Mouse (Mus musculus): ENCODE measurements at regions not wholly inside any gene's neighbourhood (a gene's known extent, or its start where the extent isn't known, plus 50 kb on each side); places are given as distances from the start of the nearest gene placed in this dataset.
"Not testable (repeated sequence)": the region's sequence is repeated elsewhere in the genome, so short reads cannot be mapped to it uniquely, and the experiment has no call there.

DNA sequence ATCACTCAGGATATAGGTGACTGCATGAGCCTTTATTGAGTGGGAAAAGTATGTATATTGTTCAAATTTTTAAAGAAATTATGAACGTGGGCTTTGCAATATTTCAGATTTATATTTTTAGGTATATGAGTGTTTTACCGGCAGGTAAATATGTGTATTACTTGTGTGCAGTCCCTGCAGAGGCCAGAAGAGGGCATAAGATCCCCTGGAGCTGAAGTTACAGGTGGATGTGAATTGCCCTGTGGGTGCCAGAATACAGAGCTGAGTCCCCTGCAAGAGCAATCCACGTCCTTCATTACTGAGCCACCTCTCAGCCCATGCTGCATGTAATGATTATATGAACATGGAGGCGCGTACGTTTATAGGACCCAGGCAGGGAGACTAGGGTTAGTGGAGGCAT is 174.8 kb downstream of the Katnal1 start:
- Histone ChIP-seq H3K4me3 (ENCODE audit: low read depth, low read length) (no peak overlapping the region), H3K4me1 (ENCODE audit: control insufficient read depth, insufficient read depth, low read length) (no peaks in the 10 kb centered on the region), H3K9ac (ENCODE audit: low read depth, low read length) (no peak overlapping the region), H3K4me2 (no peak overlapping the region), H3K27ac (ENCODE audit: low read depth, low read length) (no peak overlapping the region), H3K27me3 (ENCODE audit: control insufficient read depth, insufficient read depth, low read length) (no peaks in the 10 kb centered on the region), H3K36me3 (ENCODE audit: control insufficient read depth, insufficient read depth, low read length) (no peaks in the 10 kb centered on the region), H3K9me3 (replicated peaks; ENCODE audit: control insufficient read depth, low read length) (no peaks in the 10 kb centered on the region)
- WGBS (ENCODE audit: insufficient replicate concordance), result 92% methylated on average over 6 of the region's 6 CpGs
- no peak for ATAC-seq (replicated peaks; ENCODE audit: insufficient number of reproducible peaks, low FRiP score, low TSS enrichment)

GRCm38 (mm10) chr5:148753457-148753856 is 175.7 kb downstream of the Katnal1 start:
- H3K4me1 ChIP-seq (ENCODE audit: control insufficient read depth, insufficient read depth, low read length), result no peaks in the 10 kb centered on the region
- 74% methylated on average over 4 of the region's 4 CpGs for WGBS (ENCODE audit: insufficient replicate concordance)
- H3K36me3 ChIP-seq (ENCODE audit: control insufficient read depth, insufficient read depth, low read length), result no peaks in the 10 kb centered on the region
- no peak overlapping the region for H3K4me3 ChIP-seq (ENCODE audit: low read depth, low read length)
- H3K9me3 ChIP-seq (replicated peaks; ENCODE audit: control insufficient read depth, low read length), result no peaks in the 10 kb centered on the region
- H3K9ac ChIP-seq (ENCODE audit: low read depth, low read length), result no peak overlapping the region
- H3K27me3 ChIP-seq (ENCODE audit: control insufficient read depth, insufficient read depth, low read length), result no peaks in the 10 kb centered on the region
- no peak for ATAC-seq (replicated peaks; ENCODE audit: insufficient number of reproducible peaks, low FRiP score, low TSS enrichment)
- H3K27ac ChIP-seq (ENCODE audit: low read depth, low read length), result no peak overlapping the region
- no peak overlapping the region for H3K4me2 ChIP-seq

DNA sequence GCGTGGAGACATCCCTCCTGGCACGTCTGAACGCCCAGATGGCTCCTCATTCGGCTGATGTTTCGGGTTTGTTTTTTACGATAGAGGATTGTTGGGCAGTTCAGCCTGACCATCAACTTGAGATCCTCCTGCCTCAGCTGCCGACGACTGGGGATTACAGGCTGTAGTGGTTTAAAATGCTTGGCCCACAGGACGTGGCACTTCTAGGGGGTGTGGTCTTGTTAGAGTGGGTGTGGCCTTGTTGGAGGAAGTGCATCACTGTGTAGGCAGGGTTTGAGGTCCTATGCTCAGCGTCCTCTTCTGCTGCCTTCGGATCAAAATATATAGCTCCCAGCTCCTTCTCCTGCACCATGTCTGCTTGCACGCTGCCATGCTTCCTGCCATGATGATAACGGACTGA is 177.1 kb downstream of the Katnal1 start:
- no peak overlapping the region for H3K9ac ChIP-seq (ENCODE audit: low read depth, low read length)
- H3K36me3 ChIP-seq (ENCODE audit: control insufficient read depth, insufficient read depth, low read length), result no peaks in the 10 kb centered on the region
- H3K4me3 ChIP-seq (ENCODE audit: low read depth, low read length), result no peak overlapping the region
- no peaks in the 10 kb centered on the region for H3K4me1 ChIP-seq (ENCODE audit: control insufficient read depth, insufficient read depth, low read length)
- H3K4me2 ChIP-seq, result no peak overlapping the region
- H3K27ac ChIP-seq (ENCODE audit: low read depth, low read length), result no peak overlapping the region
- H3K27me3 ChIP-seq (ENCODE audit: control insufficient read depth, insufficient read depth, low read length), result no peaks in the 10 kb centered on the region
- no peaks in the 10 kb centered on the region for H3K9me3 ChIP-seq (replicated peaks; ENCODE audit: control insufficient read depth, low read length)
- no peak for ATAC-seq (replicated peaks; ENCODE audit: insufficient number of reproducible peaks, low FRiP score, low TSS enrichment)
- WGBS (ENCODE audit: insufficient replicate concordance), result 88% methylated on average over 13 of the region's 13 CpGs

- Histone ChIP-seq H3K4me2 (no peak overlapping the region), H3K36me3 (ENCODE audit: control insufficient read depth, insufficient read depth, low read length) (no peaks in the 10 kb centered on the region), H3K27ac (ENCODE audit: low read depth, low read length) (no peak overlapping the region), H3K27me3 (ENCODE audit: control insufficient read depth, insufficient read depth, low read length) (no peaks in the 10 kb centered on the region), H3K4me3 (ENCODE audit: low read depth, low read length) (no peak overlapping the region), H3K9me3 (replicated peaks; ENCODE audit: control insufficient read depth, low read length) (no peaks in the 10 kb centered on the region), H3K4me1 (ENCODE audit: control insufficient read depth, insufficient read depth, low read length) (no peaks in the 10 kb centered on the region), H3K9ac (ENCODE audit: low read depth, low read length) (no peak overlapping the region)
- no peak for ATAC-seq (replicated peaks; ENCODE audit: insufficient number of reproducible peaks, low FRiP score, low TSS enrichment)
- WGBS (ENCODE audit: insufficient replicate concordance), result 82% methylated on average over 16 of the region's 16 CpGs
These were observed 179.0 kb downstream of the Katnal1 start for GRCm38 (mm10) chr5:148750002-148750734.

DNA sequence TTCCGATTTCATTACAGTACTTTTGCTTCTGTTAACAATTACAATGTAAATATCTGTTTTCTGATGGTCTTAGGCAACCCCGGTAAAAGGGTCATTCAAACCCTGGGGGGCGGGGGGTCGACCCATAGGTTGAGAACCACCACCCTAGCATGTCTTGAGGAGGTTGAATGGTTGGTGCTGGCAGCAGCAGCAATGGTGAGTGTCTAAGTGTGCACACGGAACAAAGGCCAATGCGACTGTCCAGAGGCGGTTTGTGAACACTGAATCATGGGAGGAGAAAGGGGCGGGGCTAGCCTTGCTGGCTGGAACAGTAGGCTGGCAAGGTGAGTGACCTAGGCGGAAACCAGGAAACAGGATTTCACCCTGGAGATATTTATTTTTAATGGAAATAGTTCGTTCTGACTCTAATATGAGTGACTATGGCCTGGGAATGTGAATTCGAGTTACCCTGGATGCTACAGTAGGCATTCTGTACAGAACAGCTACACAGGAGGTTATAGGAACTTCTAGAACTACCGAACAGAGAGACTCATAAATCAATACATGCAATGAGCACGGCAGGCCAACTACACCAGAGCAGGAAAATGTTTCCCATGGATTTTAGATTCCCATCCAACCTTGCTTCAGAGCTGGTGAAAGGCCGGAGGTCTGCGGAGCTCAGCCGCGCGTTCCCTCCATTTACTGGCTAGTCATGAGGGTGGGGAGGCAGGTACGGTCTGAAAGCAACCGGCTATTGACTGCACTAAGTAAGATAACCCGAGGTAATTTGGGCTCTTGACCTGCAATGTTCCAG is 181.0 kb downstream of the Katnal1 start:
- no peak for ATAC-seq (replicated peaks; ENCODE audit: insufficient number of reproducible peaks, low FRiP score, low TSS enrichment)
- Histone ChIP-seq H3K9ac (ENCODE audit: low read depth, low read length) (no peak overlapping the region), H3K9me3 (replicated peaks; ENCODE audit: control insufficient read depth, low read length) (no peaks in the 10 kb centered on the region), H3K4me3 (ENCODE audit: low read depth, low read length) (no peak overlapping the region), H3K27me3 (ENCODE audit: control insufficient read depth, insufficient read depth, low read length) (no peaks in the 10 kb centered on the region), H3K4me2 (no peak overlapping the region), H3K36me3 (ENCODE audit: control insufficient read depth, insufficient read depth, low read length) (no peaks in the 10 kb centered on the region), H3K27ac (ENCODE audit: low read depth, low read length) (no peak overlapping the region), H3K4me1 (ENCODE audit: control insufficient read depth, insufficient read depth, low read length) (no peaks in the 10 kb centered on the region)
- 84% methylated on average over 21 of the region's 21 CpGs for WGBS (ENCODE audit: insufficient replicate concordance)

- H3K36me3 ChIP-seq (ENCODE audit: control insufficient read depth, insufficient read depth, low read length), result no peaks in the 10 kb centered on the region
- H3K27me3 ChIP-seq (ENCODE audit: control insufficient read depth, insufficient read depth, low read length), result no peaks in the 10 kb centered on the region
- 84% methylated on average over 3 of the region's 3 CpGs for WGBS (ENCODE audit: insufficient replicate concordance)
- no peak for ATAC-seq (replicated peaks; ENCODE audit: insufficient number of reproducible peaks, low FRiP score, low TSS enrichment)
- H3K9ac ChIP-seq (ENCODE audit: low read depth, low read length), result no peak overlapping the region
- H3K4me2 ChIP-seq, result no peak overlapping the region
- H3K4me3 ChIP-seq (ENCODE audit: low read depth, low read length), result no peak overlapping the region
- no peaks in the 10 kb centered on the region for H3K9me3 ChIP-seq (replicated peaks; ENCODE audit: control insufficient read depth, low read length)
- H3K4me1 ChIP-seq (ENCODE audit: control insufficient read depth, insufficient read depth, low read length), result no peaks in the 10 kb centered on the region
- no peak overlapping the region for H3K27ac ChIP-seq (ENCODE audit: low read depth, low read length)
These were observed 181.6 kb downstream of the Katnal1 start for GRCm38 (mm10) chr5:148747549-148747948.

- not testable (repeated sequence) for ATAC-seq (replicated peaks; ENCODE audit: insufficient number of reproducible peaks, low FRiP score, low TSS enrichment); H3K27ac ChIP-seq (ENCODE audit: low read depth, low read length); H3K4me1 ChIP-seq (ENCODE audit: control insufficient read depth, insufficient read depth, low read length); H3K9me3 ChIP-seq (replicated peaks; ENCODE audit: control insufficient read depth, low read length); H3K4me2 ChIP-seq; H3K36me3 ChIP-seq (ENCODE audit: control insufficient read depth, insufficient read depth, low read length); H3K27me3 ChIP-seq (ENCODE audit: control insufficient read depth, insufficient read depth, low read length); H3K4me3 ChIP-seq (ENCODE audit: low read depth, low read length); H3K9ac ChIP-seq (ENCODE audit: low read depth, low read length)
- WGBS (ENCODE audit: insufficient replicate concordance), result 68% methylated on average over 6 of the region's 6 CpGs
These were observed 182.4 kb downstream of the Katnal1 start for GRCm38 (mm10) chr5:148746726-148747125.

DNA sequence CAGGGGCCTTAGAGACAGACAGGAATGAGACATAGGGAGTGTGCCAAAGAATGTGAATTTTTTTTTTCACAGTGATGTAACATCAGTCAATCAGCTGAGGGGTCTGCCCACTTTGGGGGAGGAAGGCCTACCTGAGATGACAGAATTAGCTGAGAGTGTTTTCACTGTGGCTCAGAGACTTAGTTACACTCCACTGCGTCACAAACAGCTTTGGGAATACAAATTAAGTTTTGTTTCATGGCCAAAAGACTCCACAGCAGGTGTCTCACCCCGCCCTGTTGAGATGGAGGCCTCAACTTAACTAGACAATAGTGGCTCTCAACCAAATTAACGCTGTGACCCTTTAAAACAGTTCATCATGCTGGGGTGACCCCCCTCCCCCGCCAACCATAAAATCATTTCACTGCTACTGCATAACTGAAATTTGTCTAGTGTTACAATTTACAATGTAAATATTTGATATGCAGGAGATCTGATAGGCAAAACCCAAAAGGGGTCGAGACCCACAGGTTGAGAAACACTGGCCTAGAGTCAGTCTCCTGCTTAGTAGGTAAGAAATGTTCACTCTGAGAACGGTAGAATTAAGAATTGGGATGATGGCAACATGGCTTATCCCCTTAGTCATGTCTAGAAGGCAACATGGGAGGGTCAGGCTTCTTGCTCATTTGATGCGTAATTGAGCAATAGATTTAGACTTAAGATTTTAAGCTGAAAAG is 184.3 kb downstream of the Katnal1 start:
- WGBS (ENCODE audit: insufficient replicate concordance), result 85% methylated on average over 7 of the region's 7 CpGs
- H3K27ac ChIP-seq (ENCODE audit: low read depth, low read length), result no peak overlapping the region
- no peaks in the 10 kb centered on the region for H3K27me3 ChIP-seq (ENCODE audit: control insufficient read depth, insufficient read depth, low read length)
- H3K4me1 ChIP-seq (ENCODE audit: control insufficient read depth, insufficient read depth, low read length), result peaks cover 6% of the 10 kb centered on the region; the same call in 1 of the 2 replicates
- no peak for ATAC-seq (replicated peaks; ENCODE audit: insufficient number of reproducible peaks, low FRiP score, low TSS enrichment)
- no peaks in the 10 kb centered on the region for H3K36me3 ChIP-seq (ENCODE audit: control insufficient read depth, insufficient read depth, low read length)
- no peak overlapping the region for H3K4me2 ChIP-seq
- H3K4me3 ChIP-seq (ENCODE audit: low read depth, low read length), result no peak overlapping the region
- no peaks in the 10 kb centered on the region for H3K9me3 ChIP-seq (replicated peaks; ENCODE audit: control insufficient read depth, low read length)
- no peak overlapping the region for H3K9ac ChIP-seq (ENCODE audit: low read depth, low read length)

All from heart, embryonic 11.5 days (tissue).